Mouse (Mus musculus): ENCODE results near the gene 1700007K13Rik. TPM values are rescaled to one million over a fixed set of nuclear protein-coding genes. Genes with fewer than 3 reads are reported as not detected.

The 1700007K13Rik gene
- polyA plus RNA-seq, 1 experiment from 2014 or later = 0.29 TPM

DNA sequence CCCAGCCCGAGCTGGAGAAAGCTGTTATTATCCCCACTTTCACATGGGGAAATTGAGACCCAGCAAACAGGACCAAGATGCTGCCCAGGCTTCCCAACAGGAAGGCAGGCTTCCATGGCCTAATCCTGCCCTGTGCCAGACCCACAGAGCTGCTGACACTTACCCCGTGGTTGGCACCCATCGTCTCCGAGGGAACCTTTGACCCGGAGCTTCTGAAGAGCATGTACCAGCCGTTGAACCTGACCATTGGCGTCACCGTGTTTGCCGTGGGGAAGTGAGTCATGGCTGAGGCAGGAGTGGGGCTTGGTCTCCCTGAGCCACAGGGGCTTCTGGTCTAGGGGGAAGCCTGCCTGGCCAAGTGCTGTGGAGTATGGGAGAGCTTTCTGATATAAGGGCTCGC, 36.9 kb upstream of the 1700007K13Rik start:
- H3K4me2 ChIP-seq = no peak overlapping the region
- ATAC-seq (replicated peaks; ENCODE audit: low FRiP score) (no peak), DNase-seq (ENCODE audit: low spot score) (no peak)
- H3K9ac ChIP-seq (ENCODE audit: low read depth, low read length) = no peak overlapping the region
- H3K4me1 ChIP-seq (replicated peaks; ENCODE audit: control insufficient read depth, insufficient read depth, low read length) = no peaks in the 10 kb centered on the region
- no peaks in the 10 kb centered on the region for H3K9me3 ChIP-seq (ENCODE audit: control insufficient read depth, low read length)
- 71% methylated on average over 10 of the region's 10 CpGs for whole genome bisulfite sequencing
- H3K27ac ChIP-seq (ENCODE audit: low read depth, low read length) = no peak overlapping the region
- H3K27me3 ChIP-seq (replicated peaks; ENCODE audit: control insufficient read depth, insufficient read depth, low read length) = no peaks in the 10 kb centered on the region
- H3K4me3 ChIP-seq (ENCODE audit: low read depth, low read length) = no peak overlapping the region
- no peaks in the 10 kb centered on the region for H3K36me3 ChIP-seq (ENCODE audit: control insufficient read depth, insufficient read depth, low read length)

DNA sequence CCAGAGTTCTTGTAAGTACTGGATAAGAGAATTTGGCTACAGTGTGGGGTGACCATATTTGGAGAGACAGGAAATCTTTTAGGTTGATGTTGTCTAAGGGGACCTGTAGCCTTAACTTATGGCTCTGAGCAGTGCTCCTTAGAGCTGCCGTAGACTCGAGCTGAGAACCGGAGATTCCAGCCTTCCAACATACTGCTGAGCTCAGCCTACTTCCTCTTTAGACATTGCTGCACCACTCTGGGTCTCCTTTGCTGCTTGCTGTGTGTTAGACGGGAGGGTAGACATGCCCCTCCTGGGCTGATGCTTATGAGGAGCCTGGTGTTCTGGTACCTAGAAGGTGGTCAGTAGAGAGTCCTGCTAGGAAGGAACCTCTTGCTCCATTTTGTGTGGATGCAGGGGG, 32.3 kb upstream of the 1700007K13Rik start:
- Histone ChIP-seq H3K9me3 (ENCODE audit: control insufficient read depth, low read length) (no peaks in the 10 kb centered on the region), H3K27me3 (replicated peaks; ENCODE audit: control insufficient read depth, insufficient read depth, low read length) (no peaks in the 10 kb centered on the region), H3K27ac (ENCODE audit: low read depth, low read length) (no peak overlapping the region), H3K4me3 (ENCODE audit: low read depth, low read length) (no peak overlapping the region), H3K4me1 (replicated peaks; ENCODE audit: control insufficient read depth, insufficient read depth, low read length) (no peaks in the 10 kb centered on the region), H3K36me3 (ENCODE audit: control insufficient read depth, insufficient read depth, low read length) (no peaks in the 10 kb centered on the region), H3K9ac (ENCODE audit: low read depth, low read length) (no peak overlapping the region), H3K4me2 (no peak overlapping the region)
- ATAC-seq (replicated peaks; ENCODE audit: low FRiP score) (no peak), DNase-seq (ENCODE audit: low spot score) (no peak)
- 63% methylated on average over 4 of the region's 4 CpGs for WGBS

DNA sequence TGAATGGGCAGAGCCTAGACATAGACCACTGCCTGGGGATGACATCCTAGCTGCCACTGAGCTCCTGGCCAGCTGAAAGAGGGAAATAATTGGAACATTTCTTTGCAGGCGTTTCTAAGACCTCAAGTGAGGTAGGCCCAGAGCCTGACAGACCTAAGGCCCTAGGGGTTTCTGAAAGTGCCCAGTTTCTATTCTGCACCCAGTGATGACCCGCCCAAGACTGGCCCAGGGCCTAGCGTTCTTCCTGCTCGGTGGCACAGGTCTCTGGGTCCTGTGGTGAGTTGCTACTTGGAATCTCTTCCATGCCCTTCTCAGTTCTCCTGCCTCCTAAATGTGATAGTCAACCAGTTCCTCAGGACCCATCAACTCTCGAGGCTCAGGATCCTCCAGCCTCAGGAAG, 31.4 kb upstream of the 1700007K13Rik start:
- Histone ChIP-seq H3K4me3 (ENCODE audit: low read depth, low read length) (no peak overlapping the region), H3K36me3 (ENCODE audit: control insufficient read depth, insufficient read depth, low read length) (no peaks in the 10 kb centered on the region), H3K9ac (ENCODE audit: low read depth, low read length) (no peak overlapping the region), H3K9me3 (ENCODE audit: control insufficient read depth, low read length) (no peaks in the 10 kb centered on the region), H3K27me3 (replicated peaks; ENCODE audit: control insufficient read depth, insufficient read depth, low read length) (no peaks in the 10 kb centered on the region), H3K27ac (ENCODE audit: low read depth, low read length) (no peak overlapping the region), H3K4me2 (no peak overlapping the region), H3K4me1 (replicated peaks; ENCODE audit: control insufficient read depth, insufficient read depth, low read length) (no peaks in the 10 kb centered on the region)
- WGBS = 80% methylated on average over 5 of the region's 5 CpGs
- ATAC-seq (replicated peaks; ENCODE audit: low FRiP score) (no peak), DNase-seq (ENCODE audit: low spot score) (no peak)

DNA sequence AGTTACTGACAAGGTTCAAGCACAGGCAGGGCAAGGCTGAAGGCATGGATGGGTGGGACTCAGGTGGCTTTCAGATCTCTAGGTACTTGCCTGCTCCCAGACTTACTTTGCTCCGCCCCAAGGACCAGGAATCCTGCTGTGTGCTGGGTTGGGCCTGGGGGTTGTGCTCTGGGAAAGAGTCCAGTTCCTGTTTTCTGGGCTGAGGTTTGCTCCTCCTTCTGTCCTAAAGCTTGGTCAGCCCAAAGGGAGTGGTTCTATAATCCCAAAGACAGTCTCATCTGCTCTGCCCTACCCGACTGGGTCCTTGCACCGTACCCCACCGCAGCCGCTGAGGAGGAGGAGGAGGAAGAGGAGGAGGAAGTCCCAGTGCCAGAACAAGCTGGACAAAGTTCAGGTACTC, 30.5 kb upstream of the 1700007K13Rik start, which contains the start of gene Gbgt1:
Gene Gbgt1 (plus strand): TSS at position 221 of the 400 bp plus-strand sequence.
- Histone ChIP-seq H3K27ac (ENCODE audit: low read depth, low read length) (no peak within 1 kb of the TSS), H3K4me3 (ENCODE audit: low read depth, low read length) (no peak within 1 kb of the TSS), H3K4me1 (replicated peaks; ENCODE audit: control insufficient read depth, insufficient read depth, low read length) (no peaks in the 10 kb centered on the region), H3K9ac (ENCODE audit: low read depth, low read length) (no peak within 1 kb of the TSS), H3K4me2 (no peak within 1 kb of the TSS), H3K9me3 (ENCODE audit: control insufficient read depth, low read length) (no peaks in the 10 kb centered on the region), H3K36me3 (ENCODE audit: control insufficient read depth, insufficient read depth, low read length) (no peaks in the 10 kb centered on the region), H3K27me3 (replicated peaks; ENCODE audit: control insufficient read depth, insufficient read depth, low read length) (no peaks in the 10 kb centered on the region)
- no peak for ATAC-seq (replicated peaks; ENCODE audit: low FRiP score)
- 68% methylated on average over 5 of the region's 5 CpGs for WGBS
- no peak for DNase-seq (ENCODE audit: low spot score)

DNA sequence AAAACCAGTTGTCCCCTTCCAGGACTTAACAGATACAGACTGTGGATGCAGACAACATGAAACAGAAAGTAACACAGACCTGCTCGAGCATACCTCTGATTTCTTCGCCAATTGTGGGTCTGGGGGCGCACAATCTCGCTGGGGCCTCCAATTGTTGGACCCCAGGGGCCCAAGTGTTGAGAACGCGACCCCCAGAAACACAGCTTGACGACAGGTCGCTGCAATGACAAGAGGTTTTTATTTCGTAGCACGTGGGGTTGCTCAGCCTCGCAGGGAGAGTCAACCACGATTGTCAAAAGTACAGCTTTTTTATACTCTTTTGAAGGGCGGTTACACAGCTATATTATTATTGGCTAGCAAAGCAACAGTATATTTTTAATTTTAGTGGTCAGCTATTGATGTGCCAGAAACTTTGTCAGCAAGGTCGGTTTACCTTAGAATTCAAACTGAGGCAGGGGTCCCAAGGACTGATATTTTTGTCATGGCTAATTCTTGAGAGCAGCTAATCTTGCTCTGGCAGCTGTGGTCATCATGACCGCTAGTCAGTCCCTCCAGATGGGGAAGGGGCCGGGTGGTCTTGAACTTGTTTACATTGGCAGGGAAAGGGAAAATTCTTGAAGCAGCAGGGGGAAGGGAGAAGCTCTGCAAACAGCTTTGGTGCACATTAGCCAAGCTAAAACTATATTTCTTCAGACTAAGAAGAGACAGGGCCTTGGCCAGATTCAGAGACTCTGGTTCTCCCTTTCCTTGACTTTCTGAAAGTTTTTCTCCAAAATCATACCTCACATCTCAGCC, 29.9 kb upstream of the 1700007K13Rik start:
- H3K9me3 ChIP-seq (ENCODE audit: control insufficient read depth, low read length) = no peaks in the 10 kb centered on the region
- H3K27me3 ChIP-seq (replicated peaks; ENCODE audit: control insufficient read depth, insufficient read depth, low read length) = no peaks in the 10 kb centered on the region
- no peak overlapping the region for H3K4me2 ChIP-seq
- no peaks in the 10 kb centered on the region for H3K36me3 ChIP-seq (ENCODE audit: control insufficient read depth, insufficient read depth, low read length)
- no peak overlapping the region for H3K4me3 ChIP-seq (ENCODE audit: low read depth, low read length)
- no peak overlapping the region for H3K9ac ChIP-seq (ENCODE audit: low read depth, low read length)
- H3K27ac ChIP-seq (ENCODE audit: low read depth, low read length) = no peak overlapping the region
- DNase-seq (ENCODE audit: low spot score) (no peak), ATAC-seq (replicated peaks; ENCODE audit: low FRiP score) (no peak)
- WGBS = 85% methylated on average over 16 of the region's 16 CpGs
- H3K4me1 ChIP-seq (replicated peaks; ENCODE audit: control insufficient read depth, insufficient read depth, low read length) = no peaks in the 10 kb centered on the region

DNA sequence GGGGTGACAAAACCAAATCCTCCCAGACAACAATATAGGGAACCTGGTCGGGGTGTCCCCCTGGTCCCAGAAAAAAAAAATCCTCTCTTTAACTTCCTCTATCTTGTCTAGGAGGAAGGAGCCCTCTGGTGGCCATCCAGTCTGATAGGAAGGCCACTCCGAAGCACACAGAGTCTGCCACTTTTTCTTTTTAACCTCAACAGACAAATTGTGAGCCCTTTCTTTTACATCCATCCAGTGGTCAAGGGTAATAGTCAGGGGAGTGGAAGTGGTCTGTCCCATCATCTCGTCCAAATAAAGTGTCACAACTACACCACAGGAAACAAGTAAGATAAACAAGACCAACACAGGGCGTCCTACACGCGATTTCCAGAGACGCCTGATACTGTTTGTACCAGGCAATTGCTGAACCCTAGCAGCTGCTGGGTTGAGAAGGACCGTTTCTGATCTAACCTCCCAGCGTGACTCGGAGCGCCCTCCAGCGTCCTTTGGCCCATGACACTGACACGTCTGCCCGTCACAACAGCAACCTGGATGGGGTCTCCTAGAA, 29.1 kb upstream of the 1700007K13Rik start:
- Histone ChIP-seq H3K36me3 (ENCODE audit: control insufficient read depth, insufficient read depth, low read length) (no peaks in the 10 kb centered on the region), H3K4me3 (ENCODE audit: low read depth, low read length) (no peak overlapping the region), H3K9ac (ENCODE audit: low read depth, low read length) (no peak overlapping the region), H3K27me3 (replicated peaks; ENCODE audit: control insufficient read depth, insufficient read depth, low read length) (no peaks in the 10 kb centered on the region), H3K4me2 (no peak overlapping the region), H3K9me3 (ENCODE audit: control insufficient read depth, low read length) (no peaks in the 10 kb centered on the region), H3K27ac (ENCODE audit: low read depth, low read length) (no peak overlapping the region), H3K4me1 (replicated peaks; ENCODE audit: control insufficient read depth, insufficient read depth, low read length) (no peaks in the 10 kb centered on the region)
- WGBS = 68% methylated on average over 14 of the region's 14 CpGs
- ATAC-seq (replicated peaks; ENCODE audit: low FRiP score) = no peak
- no peak for DNase-seq (ENCODE audit: low spot score)

DNA sequence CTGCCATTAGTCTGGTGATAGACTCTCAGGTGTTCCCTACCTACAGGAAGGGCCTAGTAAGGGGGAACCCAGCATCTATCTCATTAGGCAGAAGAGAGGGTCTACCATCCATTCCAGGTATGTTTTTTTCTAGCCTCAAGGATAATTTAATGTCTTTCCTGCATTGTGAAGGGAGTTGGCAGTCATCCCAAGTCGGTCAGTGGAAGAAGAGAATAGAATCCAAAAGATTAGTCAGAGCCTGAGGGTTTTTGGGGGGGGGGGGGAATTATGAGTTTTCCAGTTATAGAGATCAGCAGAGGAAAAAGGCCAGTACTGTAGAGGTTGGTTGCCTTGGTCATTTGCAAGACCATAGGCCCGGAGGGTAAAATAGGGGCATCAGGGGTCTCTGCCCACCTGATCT, 28.4 kb upstream of the 1700007K13Rik start:
- Histone ChIP-seq H3K4me1 (replicated peaks; ENCODE audit: control insufficient read depth, insufficient read depth, low read length) (no peaks in the 10 kb centered on the region), H3K9me3 (ENCODE audit: control insufficient read depth, low read length) (no peaks in the 10 kb centered on the region), H3K36me3 (ENCODE audit: control insufficient read depth, insufficient read depth, low read length) (no peaks in the 10 kb centered on the region), H3K9ac (ENCODE audit: low read depth, low read length) (no peak overlapping the region), H3K4me2 (no peak overlapping the region), H3K4me3 (ENCODE audit: low read depth, low read length) (no peak overlapping the region), H3K27ac (ENCODE audit: low read depth, low read length) (no peak overlapping the region), H3K27me3 (replicated peaks; ENCODE audit: control insufficient read depth, insufficient read depth, low read length) (no peaks in the 10 kb centered on the region)
- WGBS = 90% methylated on average over 2 of the region's 2 CpGs
- ATAC-seq (replicated peaks; ENCODE audit: low FRiP score) (no peak), DNase-seq (ENCODE audit: low spot score) (no peak)

DNA sequence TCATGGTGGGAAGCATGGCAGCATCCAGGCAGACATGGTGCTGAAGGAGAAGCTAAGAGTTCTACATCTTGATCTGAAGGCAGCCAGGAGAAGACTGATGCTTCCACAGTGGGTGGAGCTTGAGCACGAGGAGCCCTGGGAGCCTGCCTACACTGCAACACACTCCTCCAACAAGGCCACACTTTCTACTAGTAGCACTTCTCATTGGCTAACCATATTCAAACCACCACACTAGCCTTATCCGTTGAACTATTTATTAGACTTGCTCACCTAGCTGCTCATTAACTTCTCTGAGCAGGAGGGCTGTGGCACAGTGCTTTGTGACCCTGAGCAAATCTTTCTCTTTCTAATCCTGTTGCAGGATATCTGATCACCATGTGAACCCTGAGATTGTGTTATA, 17.7 kb upstream of the 1700007K13Rik start:
- no peak overlapping the region for H3K9ac ChIP-seq (ENCODE audit: low read depth, low read length)
- no peaks in the 10 kb centered on the region for H3K27me3 ChIP-seq (replicated peaks; ENCODE audit: control insufficient read depth, insufficient read depth, low read length)
- no peaks in the 10 kb centered on the region for H3K4me1 ChIP-seq (replicated peaks; ENCODE audit: control insufficient read depth, insufficient read depth, low read length)
- ATAC-seq (replicated peaks; ENCODE audit: low FRiP score) (no peak), DNase-seq (ENCODE audit: low spot score) (no peak)
- H3K36me3 ChIP-seq (ENCODE audit: control insufficient read depth, insufficient read depth, low read length) = no peaks in the 10 kb centered on the region
- 49% methylated on average over 2 of the region's 2 CpGs for WGBS
- H3K9me3 ChIP-seq (ENCODE audit: control insufficient read depth, low read length) = no peaks in the 10 kb centered on the region
- H3K4me2 ChIP-seq = no peak overlapping the region
- H3K4me3 ChIP-seq (ENCODE audit: low read depth, low read length) = no peak overlapping the region
- no peak overlapping the region for H3K27ac ChIP-seq (ENCODE audit: low read depth, low read length)

All from liver, embryonic 11.5 days (tissue).